Mouse (Mus musculus) heart, postnatal 0 days (tissue): Measurements from ENCODE around the gene Tent5a. TPM values are rescaled to one million over a fixed set of nuclear protein-coding genes. Genes with fewer than 3 reads are reported as not detected.
A peak's percentile ranks its signal among the peaks of the same experiment; 100 is the strongest.

Experiments
- ATAC-seq: fragments of 200-750 bp; cut with Nextera tagmentation; 2 replicates; pipeline ENCODE4 v1.8.0; 2017; ENCODE audit warnings: low read depth, moderate number of reproducible peaks, moderate library complexity; ENCODE audit not compliant: insufficient read depth
- DNase-seq: peaks from one replicate; pipeline ENCODE4 v3.0.0-alpha.2; 2016; ENCODE audit warnings: low spot score
- H3K27ac ChIP-seq: fragments of 300-500 bp; sonication (generic); 2 replicates; pipeline ENCODE4 v1.5.1; 2014; ENCODE audit warnings: low read depth, mild to moderate bottlenecking
- H3K27me3 ChIP-seq: fragments of 300-500 bp; sonication (generic); 2 replicates; pipeline ENCODE4 v1.6.1; 2014; ENCODE audit warnings: low read length, mixed read lengths; ENCODE audit not compliant: control insufficient read depth, insufficient read depth
- H3K36me3 ChIP-seq: fragments of 300-500 bp; sonication (generic); replicated peaks from 2 replicates; pipeline ENCODE4 v1.6.1; 2014; ENCODE audit warnings: low read length, mixed read lengths; ENCODE audit not compliant: control insufficient read depth, insufficient read depth
- H3K4me1 ChIP-seq: fragments of 300-500 bp; sonication (generic); 2 replicates; pipeline ENCODE4 v1.6.1; 2014; ENCODE audit warnings: antibody characterized with exemption; ENCODE audit not compliant: control insufficient read depth, insufficient read depth
- H3K4me2 ChIP-seq: fragments of 300-500 bp; sonication (generic); 2 replicates; pipeline ENCODE4 v1.6.1; 2014; ENCODE audit warnings: low read depth, mild to moderate bottlenecking, low read length, moderate library complexity
- H3K4me3 ChIP-seq: fragments of 300-500 bp; sonication (generic); 2 replicates; pipeline ENCODE4 v1.5.1; 2014; ENCODE audit warnings: low read depth, low read length
- H3K9ac ChIP-seq: fragments of 300-500 bp; sonication (generic); replicated peaks from 2 replicates; pipeline ENCODE4 v1.6.1; 2014; ENCODE audit warnings: low read depth, low read length, mixed read lengths
- H3K9me3 ChIP-seq: fragments of 300-500 bp; sonication (generic); replicated peaks from 2 replicates; pipeline ENCODE4 v1.6.1; 2016; ENCODE audit warnings: low read length; ENCODE audit not compliant: control insufficient read depth
- CTCF ChIP-seq: IDR thresholded peaks from 2 replicates; pipeline ENCODE4 v1.5.1; 2016; ENCODE audit warnings: antibody characterized with exemption, control low read depth, low read depth
- EP300 ChIP-seq: IDR thresholded peaks from 2 replicates; pipeline ENCODE4 v1.6.1; 2016; ENCODE audit warnings: antibody characterized with exemption, low read depth
- WGBS: fragments of 180-500 bp; shearing (Covaris S2); extraction: QIAGEN DNeasy Blood & Tissue Kit; methylation state at CpG from one replicate; pipeline ENCODE4 v1.1.7; 2014; 5-methylcytosine and 5-hydroxymethylcytosine counted together
- polyA plus RNA-seq: library from polyadenylated mRNA; unstranded; fragments of >200 nt; fragmentation: Nextera tagmentation; extraction: Ambion mirVana; gene quantifications from 2 replicates; pipeline ENCODE4 v1.2.1, GENCODE M21; 2015
- total RNA-seq: library from RNA; depleted of rRNA; stranded (reverse); fragments of >200 nt; gene quantifications from 2 replicates; pipeline ENCODE4 v1.2.3, GENCODE M21; 2014; ENCODE audit warnings: low replicate concordance

Tent5a gene
- total and polyA plus RNA-seq, 2 experiments from 2014 or later = 6.6 to 8.8 TPM

- no peak for ATAC-seq
- H3K4me2 ChIP-seq = no peak overlapping the region
- DNase-seq = no peak
- H3K27ac ChIP-seq = no peak overlapping the region
- no peaks in the 10 kb centered on the region for H3K36me3 ChIP-seq
- H3K9me3 ChIP-seq = no peaks in the 10 kb centered on the region
- no peaks in the 10 kb centered on the region for H3K27me3 ChIP-seq
- no peak overlapping the region for H3K9ac ChIP-seq
- H3K4me1 ChIP-seq = no peaks in the 10 kb centered on the region
- 73% methylated on average over 7 of the region's 7 CpGs for WGBS
- H3K4me3 ChIP-seq = no peak overlapping the region
- TF ChIP-seq EP300 (no peak), CTCF (no peak)
These were observed 8.9 kb upstream of the Tent5a start for GRCm38 (mm10) chr9:85336046-85336445.

GRCm38 (mm10) chr9:85331521-85331920 is 4.4 kb upstream of the Tent5a start:
- no peaks in the 10 kb centered on the region for H3K9me3 ChIP-seq
- no peaks in the 10 kb centered on the region for H3K36me3 ChIP-seq
- H3K27me3 ChIP-seq = no peaks in the 10 kb centered on the region
- DNase-seq (no peak), ATAC-seq (no peak)
- 49% methylated on average over 2 of the region's 2 CpGs for WGBS
- TF ChIP-seq CTCF = no peak
- no peak for TF ChIP-seq EP300
- no peaks in the 10 kb centered on the region for H3K4me1 ChIP-seq
- no peak overlapping the region for H3K4me3 ChIP-seq
- H3K27ac ChIP-seq = no peak overlapping the region
- no peak overlapping the region for H3K9ac ChIP-seq
- no peak overlapping the region for H3K4me2 ChIP-seq

GRCm38 (mm10) chr9:85328259-85328658 is 1.1 kb upstream of the Tent5a start:
- WGBS = under 1% methylated on average over 16 of the region's 16 CpGs
- no peaks in the 10 kb centered on the region for H3K36me3 ChIP-seq
- H3K4me3 ChIP-seq = peak overlapping the region; percentile 84
- no peak for TF ChIP-seq EP300
- TF ChIP-seq CTCF = peak; percentile 95
- peaks cover 9% of the 10 kb centered on the region for H3K4me1 ChIP-seq
- H3K27me3 ChIP-seq = no peaks in the 10 kb centered on the region
- H3K9ac ChIP-seq = peak overlapping the region; percentile 73
- ATAC-seq (peak; percentile 11), DNase-seq (peak; percentile 69)
- peak overlapping the region; percentile 94 for H3K27ac ChIP-seq
- H3K9me3 ChIP-seq = no peaks in the 10 kb centered on the region
- H3K4me2 ChIP-seq = peak overlapping the region; percentile 86

GRCm38 (mm10) chr9:85326292-85327241 is 581 bp downstream of the Tent5a start:
- DNase-seq = peak; percentile 33
- WGBS = 1% methylated on average over 84 of the region's 88 CpGs
- Histone ChIP-seq H3K9ac (peak overlapping the region; percentile 73), H3K4me3 (peak overlapping the region; percentile 84), H3K27ac (peak overlapping the region; percentile 94), H3K27me3 (no peaks in the 10 kb centered on the region), H3K9me3 (no peaks in the 10 kb centered on the region), H3K4me2 (peak overlapping the region; percentile 86), H3K36me3 (0 out of 2 replicates have a peak, but pooled peaks cover 4% of the 10 kb centered on the region), H3K4me1 (peaks cover 9% of the 10 kb centered on the region)
- TF ChIP-seq CTCF = no peak
- no peak for TF ChIP-seq EP300
- ATAC-seq = peak; percentile 28

GRCm38 (mm10) chr9:85325201-85325868 is 1.8 kb downstream of the Tent5a start:
- Histone ChIP-seq H3K27me3 (no peaks in the 10 kb centered on the region), H3K9me3 (no peaks in the 10 kb centered on the region), H3K27ac (peak overlapping the region; percentile 94), H3K4me3 (peak overlapping the region; percentile 84), H3K36me3 (0 out of 2 replicates have a peak, but pooled peaks cover 4% of the 10 kb centered on the region), H3K4me2 (peak overlapping the region; percentile 86), H3K4me1 (peaks cover 9% of the 10 kb centered on the region), H3K9ac (peak overlapping the region; percentile 73)
- no peak for ATAC-seq
- 21% methylated on average over 17 of the region's 17 CpGs for WGBS
- DNase-seq = peak; percentile 33
- TF ChIP-seq EP300 = no peak
- TF ChIP-seq CTCF = no peak
